Mouse (Mus musculus) hindbrain, embryonic 11.5 days (tissue): ENCODE measurements around the gene Nkain1. TPM values are rescaled to one million over a fixed set of nuclear protein-coding genes. Genes with fewer than 3 reads are reported as not detected.

Experiments
- ATAC-seq: fragments of 200-750 bp; cut with Nextera tagmentation; 2 replicates; pipeline ENCODE4 v1.8.0; 2017; ENCODE audit warnings: mild to moderate bottlenecking, moderate TSS enrichment, moderate library complexity; ENCODE audit not compliant: low FRiP score
- DNase-seq: peaks from one replicate; pipeline ENCODE4 v3.0.0-alpha.2; 2015; ENCODE audit warnings: low spot score
- H3K27ac ChIP-seq: fragments of 300-500 bp; sonication (generic); 2 replicates; pipeline ENCODE4 v1.5.1; 2014; ENCODE audit warnings: mild to moderate bottlenecking, low read depth, low read length
- H3K27me3 ChIP-seq: fragments of 300-500 bp; sonication (generic); 2 replicates; pipeline ENCODE4 v1.6.1; 2014; ENCODE audit warnings: mild to moderate bottlenecking, low read length, moderate library complexity, mixed read lengths; ENCODE audit not compliant: control insufficient read depth, insufficient read depth
- H3K36me3 ChIP-seq: fragments of 300-500 bp; sonication (generic); 2 replicates; pipeline ENCODE4 v1.6.1; 2014; ENCODE audit warnings: mild to moderate bottlenecking, low read length, moderate library complexity, mixed read lengths; ENCODE audit not compliant: control insufficient read depth, insufficient read depth
- H3K4me1 ChIP-seq: fragments of 300-500 bp; sonication (generic); replicated peaks from 2 replicates; pipeline ENCODE4 v1.6.1; 2014; ENCODE audit warnings: low read length, mixed read lengths; ENCODE audit not compliant: control insufficient read depth, insufficient read depth
- H3K4me2 ChIP-seq: fragments of 300-500 bp; sonication (generic); replicated peaks from 2 replicates; pipeline ENCODE4 v1.6.1; 2014; ENCODE audit warnings: mild to moderate bottlenecking, low read depth, low read length
- H3K4me3 ChIP-seq: fragments of 300-500 bp; sonication (generic); 2 replicates; pipeline ENCODE4 v1.5.1; 2014; ENCODE audit warnings: low read depth, low read length
- H3K9ac ChIP-seq: fragments of 300-500 bp; sonication (generic); 2 replicates; pipeline ENCODE4 v1.6.1; 2014; ENCODE audit warnings: low read depth, low read length
- H3K9me3 ChIP-seq: fragments of 300-500 bp; sonication (generic); 2 replicates; pipeline ENCODE4 v1.6.1; 2016; ENCODE audit warnings: low read length; ENCODE audit not compliant: control insufficient read depth
- WGBS: fragments of 180-500 bp; shearing (Covaris S2); extraction: QIAGEN DNeasy Blood & Tissue Kit; methylation state at CpG from one replicate; pipeline ENCODE4 v1.1.7; 2014; 5-methylcytosine and 5-hydroxymethylcytosine counted together
- polyA plus RNA-seq: library from polyadenylated mRNA; unstranded; fragments of >200 nt; fragmentation: Nextera tagmentation; extraction: Ambion mirVana; gene quantifications from 2 replicates; pipeline ENCODE4 v1.2.1, GENCODE M21; 2014

The Nkain1 gene
- polyA plus RNA-seq, 1 experiment from 2014 or later = 21.6 TPM

DNA sequence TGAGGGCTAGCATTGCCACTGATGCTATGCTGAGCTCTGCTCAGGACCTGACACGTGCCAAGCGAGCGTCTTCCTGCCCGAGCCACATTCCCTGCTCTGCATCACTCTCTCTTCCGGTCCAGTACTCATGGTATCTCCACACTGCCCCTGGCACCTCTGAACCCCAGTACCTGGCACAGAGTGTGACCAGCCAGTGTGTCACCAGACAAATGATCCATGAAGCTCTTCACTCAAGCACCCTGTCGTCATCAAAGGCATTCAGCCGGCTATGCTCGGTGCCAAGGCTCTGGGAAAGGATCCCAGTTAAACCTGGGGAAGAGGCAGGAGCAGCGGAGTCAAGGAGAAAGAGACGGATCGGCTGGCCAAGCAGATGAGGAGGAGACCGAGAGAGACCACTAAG is 16.1 kb downstream of the Nkain1 start:
- DNase-seq = no peak
- H3K36me3 ChIP-seq = no peaks in the 10 kb centered on the region
- no peak overlapping the region for H3K4me2 ChIP-seq
- H3K4me3 ChIP-seq = no peak overlapping the region
- H3K4me1 ChIP-seq = peaks cover 17% of the 10 kb centered on the region
- WGBS = 87% methylated on average over 12 of the region's 12 CpGs
- no peaks in the 10 kb centered on the region for H3K27me3 ChIP-seq
- no peaks in the 10 kb centered on the region for H3K9me3 ChIP-seq
- no peak overlapping the region for H3K9ac ChIP-seq
- H3K27ac ChIP-seq = no peak overlapping the region; the same call in 1 of the 2 replicates
- ATAC-seq = no peak

DNA sequence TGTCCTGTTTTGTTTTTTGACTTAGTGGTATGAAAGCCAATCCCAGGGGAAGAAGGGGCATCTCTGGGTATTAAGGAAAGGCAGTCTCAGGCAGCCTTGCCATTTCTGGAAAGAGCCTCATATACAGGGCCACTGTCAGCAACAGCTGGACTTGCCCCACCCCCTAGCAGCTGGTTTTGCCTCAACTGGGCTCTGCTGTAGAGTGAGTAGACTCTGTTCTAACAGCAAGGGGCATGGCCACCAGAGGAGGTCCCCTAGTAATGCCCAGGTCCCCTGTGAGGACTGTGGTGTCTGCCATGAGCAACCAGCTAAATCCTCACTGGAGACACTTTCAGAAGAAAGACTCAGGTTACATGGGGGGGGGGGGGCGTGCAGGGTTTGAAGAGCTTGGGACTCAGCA is 17.0 kb downstream of the Nkain1 start:
- 33% methylated on average over 1 of the region's 1 CpGs for WGBS
- ATAC-seq = no peak
- peaks cover 22% of the 10 kb centered on the region for H3K4me1 ChIP-seq

DNA sequence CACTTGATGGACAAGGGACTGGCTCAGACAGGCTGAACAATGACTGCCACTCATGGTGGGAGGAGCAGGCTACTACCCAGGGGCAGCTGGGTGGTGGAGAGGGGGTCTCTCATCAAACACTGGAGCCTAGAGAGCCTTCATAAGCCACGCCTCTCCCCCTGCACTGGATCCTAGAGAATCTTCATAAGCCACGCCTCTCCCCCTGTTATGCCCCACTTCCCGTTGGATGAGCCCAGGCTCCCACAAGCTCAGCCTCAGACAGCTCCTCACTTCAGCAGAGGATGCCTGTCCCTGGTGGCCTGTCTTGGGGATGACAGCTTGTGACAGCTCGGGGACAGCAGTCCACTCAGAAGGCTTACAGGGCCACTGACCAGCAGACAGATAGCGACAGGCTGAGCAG is 17.7 kb downstream of the Nkain1 start:
- H3K4me2 ChIP-seq = no peak overlapping the region
- peak overlapping the region; percentile 73 for H3K27ac ChIP-seq
- H3K9me3 ChIP-seq = no peaks in the 10 kb centered on the region
- DNase-seq (peak; percentile 73), ATAC-seq (peak; percentile 76)
- no peaks in the 10 kb centered on the region for H3K36me3 ChIP-seq
- H3K4me3 ChIP-seq = no peak overlapping the region
- 33% methylated on average over 5 of the region's 5 CpGs for WGBS
- peaks cover 15% of the 10 kb centered on the region for H3K4me1 ChIP-seq
- H3K9ac ChIP-seq = no peak overlapping the region
- H3K27me3 ChIP-seq = no peaks in the 10 kb centered on the region

More for the DNA sequence above, 17.0 kb downstream of the Nkain1 start:
- no peaks in the 10 kb centered on the region for H3K36me3 ChIP-seq
- no peak overlapping the region for H3K9ac ChIP-seq
- peak overlapping the region; percentile 47 for H3K27ac ChIP-seq
- no peak for DNase-seq
- no peaks in the 10 kb centered on the region for H3K27me3 ChIP-seq
- H3K4me2 ChIP-seq = no peak overlapping the region
- H3K9me3 ChIP-seq = no peaks in the 10 kb centered on the region
- no peak overlapping the region for H3K4me3 ChIP-seq

DNA sequence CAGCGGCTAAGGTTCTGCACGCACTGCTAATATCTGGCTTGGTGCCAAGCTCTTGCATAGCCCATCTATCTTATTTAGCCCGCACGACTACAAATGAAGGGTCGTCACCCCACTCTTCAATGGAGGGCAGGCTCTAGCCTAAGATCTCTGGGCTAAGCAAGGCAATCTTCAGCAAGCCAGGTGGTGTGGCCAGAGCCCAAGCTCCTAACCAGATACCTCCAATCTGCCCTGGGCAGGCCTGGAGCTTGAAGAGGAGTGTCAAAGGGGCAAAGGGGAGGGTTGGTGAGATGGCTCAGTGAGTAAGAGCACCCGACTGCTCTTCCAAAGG is 20.9 kb downstream of the Nkain1 start:
- Histone ChIP-seq H3K9ac (no peak overlapping the region), H3K4me1 (peaks cover 14% of the 10 kb centered on the region), H3K9me3 (no peaks in the 10 kb centered on the region), H3K4me2 (no peak overlapping the region), H3K4me3 (no peak overlapping the region), H3K36me3 (no peaks in the 10 kb centered on the region), H3K27ac (peak overlapping the region; percentile 72), H3K27me3 (no peaks in the 10 kb centered on the region)
- 30% methylated on average over 6 of the region's 6 CpGs for WGBS
- peak; percentile 58 for DNase-seq
- no peak for ATAC-seq

DNA sequence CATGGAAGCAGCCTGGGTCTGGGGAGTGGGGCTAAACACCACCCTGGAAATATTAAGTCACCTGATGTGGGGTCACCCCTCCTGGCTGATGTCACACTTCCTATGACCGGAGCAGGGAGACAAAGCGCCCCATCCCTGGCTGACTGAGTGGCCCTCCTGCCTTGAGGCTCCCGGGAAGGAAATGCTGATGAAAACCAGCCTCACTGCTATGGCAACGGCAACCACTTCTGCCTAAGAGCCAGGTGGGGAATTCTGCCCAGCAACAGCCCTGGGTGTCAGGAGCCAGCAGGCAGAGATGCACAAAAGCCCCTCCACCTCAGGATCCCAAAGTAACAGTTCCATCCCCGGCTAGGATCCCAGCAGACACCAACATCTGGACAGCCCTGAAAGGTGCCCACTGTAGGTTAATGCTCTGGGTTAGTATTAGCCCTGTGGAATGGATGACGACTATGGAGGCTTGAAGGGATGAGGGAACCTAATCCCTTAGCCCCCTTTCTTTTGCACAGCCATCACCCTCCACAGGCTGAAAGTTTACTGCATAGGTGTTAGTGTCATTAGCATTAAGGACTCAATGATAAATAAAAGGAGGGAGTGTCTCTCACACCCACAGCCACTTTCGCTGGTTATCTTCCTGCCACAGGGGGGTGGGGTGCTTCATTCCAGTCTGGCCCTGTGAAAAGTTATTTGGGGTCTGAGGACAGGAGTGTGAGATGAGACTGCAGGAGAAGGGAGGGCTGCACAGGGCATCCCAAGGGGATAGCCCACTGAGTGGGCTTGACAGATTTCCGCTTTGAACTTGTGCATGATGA is 21.5 kb downstream of the Nkain1 start:
- 27% methylated on average over 8 of the region's 8 CpGs for WGBS
- peaks cover 20% of the 10 kb centered on the region for H3K4me1 ChIP-seq

DNA sequence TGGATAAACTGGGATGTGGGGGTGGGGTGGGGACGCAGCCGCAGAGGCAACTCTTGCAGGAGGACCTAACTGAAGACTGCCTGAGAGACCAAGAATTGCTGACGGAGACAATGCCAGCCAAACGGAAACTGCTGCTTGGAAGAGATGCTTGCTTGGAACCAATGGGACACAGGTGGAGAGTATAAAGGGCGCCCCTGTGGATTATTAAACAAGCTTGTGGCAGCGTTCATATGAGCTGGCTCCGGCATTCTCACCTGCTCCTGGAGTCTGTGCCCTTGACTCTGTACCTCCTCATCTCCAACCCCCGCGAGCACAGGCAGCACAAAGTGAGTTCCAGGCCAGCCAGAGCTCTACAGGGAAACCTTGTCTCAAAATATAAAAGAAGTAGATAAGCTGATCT is 23.5 kb downstream of the Nkain1 start:
- 88% methylated on average over 9 of the region's 9 CpGs for WGBS
- DNase-seq = no peak
- ATAC-seq = no peak
- Histone ChIP-seq H3K36me3 (no peaks in the 10 kb centered on the region), H3K9me3 (no peaks in the 10 kb centered on the region), H3K4me2 (no peak overlapping the region), H3K4me3 (no peak overlapping the region), H3K4me1 (peaks cover 24% of the 10 kb centered on the region), H3K27me3 (no peaks in the 10 kb centered on the region), H3K9ac (no peak overlapping the region), H3K27ac (0 out of 2 replicates have a peak overlapping the region, but pooled peaks have one; percentile 34)

More for the DNA sequence above, 21.5 kb downstream of the Nkain1 start:
- peak; percentile 26; the same call in 1 of the 2 replicates for ATAC-seq
- Histone ChIP-seq H3K36me3 (no peaks in the 10 kb centered on the region), H3K4me3 (no peak overlapping the region), H3K27ac (peak overlapping the region; percentile 72), H3K9ac (no peak overlapping the region; the same call in 1 of the 2 replicates), H3K27me3 (no peaks in the 10 kb centered on the region), H3K4me2 (0 out of 2 replicates have a peak overlapping the region, but pooled peaks have one; percentile 14), H3K9me3 (no peaks in the 10 kb centered on the region)
- peak; percentile 59 for DNase-seq

DNA sequence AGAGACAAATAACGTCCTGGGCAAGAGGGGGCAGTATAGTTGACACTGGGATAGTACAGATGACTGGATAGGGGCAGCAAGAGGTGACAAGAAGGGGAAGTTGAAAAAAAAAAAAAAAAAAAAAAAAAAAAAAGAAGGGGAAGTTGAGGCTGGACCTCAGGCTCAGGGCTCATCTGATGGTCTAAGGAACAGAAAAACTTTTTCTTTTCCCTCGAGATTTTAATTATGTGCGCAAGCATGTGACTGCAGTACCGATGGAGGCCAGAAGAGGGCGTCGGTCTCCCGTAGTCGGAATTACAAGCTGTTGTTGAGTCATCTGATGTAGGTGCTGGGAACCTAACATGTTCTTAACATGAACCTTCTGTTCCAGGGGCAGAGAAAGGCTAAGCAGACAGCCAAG is 24.8 kb downstream of the Nkain1 start:
- no peak overlapping the region for H3K9ac ChIP-seq
- no peak overlapping the region for H3K4me3 ChIP-seq
- H3K27me3 ChIP-seq = no peaks in the 10 kb centered on the region
- WGBS = 86% methylated on average over 8 of the region's 8 CpGs
- DNase-seq (no peak), ATAC-seq (no peak)
- no peaks in the 10 kb centered on the region for H3K9me3 ChIP-seq
- H3K27ac ChIP-seq = peak overlapping the region; percentile 91; the same call in 1 of the 2 replicates
- no peaks in the 10 kb centered on the region for H3K36me3 ChIP-seq
- peaks cover 29% of the 10 kb centered on the region for H3K4me1 ChIP-seq
- no peak overlapping the region for H3K4me2 ChIP-seq

DNA sequence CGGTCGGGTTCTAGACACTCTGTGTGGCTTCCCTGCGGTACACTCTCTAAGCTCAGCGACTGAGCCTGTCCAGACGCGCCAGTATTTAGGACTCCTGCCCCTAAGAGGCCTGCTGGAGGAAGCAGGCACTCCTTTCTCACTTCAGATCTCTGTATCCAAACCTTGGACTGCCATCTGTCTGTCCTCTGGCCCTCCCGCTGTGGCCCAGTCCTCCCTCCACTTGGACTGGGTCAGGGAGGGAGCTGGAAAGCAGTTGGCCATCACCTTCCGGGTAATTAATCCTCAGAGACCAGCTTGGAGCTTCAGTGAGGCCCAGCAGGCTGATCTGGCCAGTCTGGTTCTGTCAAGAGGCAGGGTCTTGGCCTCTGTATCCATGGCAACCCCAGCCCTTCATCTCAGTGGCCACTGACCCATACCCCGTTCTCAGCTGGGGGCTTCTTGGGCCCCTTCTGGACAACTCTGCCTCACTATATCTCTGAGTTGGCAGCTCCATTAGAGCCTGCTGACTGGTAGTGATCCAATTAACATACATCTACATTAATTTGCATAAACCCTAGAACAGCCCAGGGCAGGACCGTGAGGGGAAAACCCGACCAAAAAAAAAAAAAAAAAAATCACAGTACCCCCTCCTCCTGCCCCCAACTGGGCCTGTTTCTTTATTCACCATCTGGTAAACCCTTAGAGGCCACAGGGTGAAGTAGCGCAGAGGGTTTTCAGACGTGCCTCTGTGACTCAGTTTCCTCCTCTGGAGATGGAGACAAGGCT is 27.0 kb downstream of the Nkain1 start:
- Histone ChIP-seq H3K27ac (peak overlapping the region; percentile 91), H3K4me3 (no peak overlapping the region), H3K9ac (no peak overlapping the region)

More for the DNA sequence above, 27.0 kb downstream of the Nkain1 start:
- no peak overlapping the region; the same call in 1 of the 2 replicates for H3K4me2 ChIP-seq
- WGBS = 7% methylated on average over 13 of the region's 13 CpGs
- DNase-seq = peak; percentile 81
- H3K9me3 ChIP-seq = no peaks in the 10 kb centered on the region
- H3K36me3 ChIP-seq = no peaks in the 10 kb centered on the region
- ATAC-seq = peak; percentile 90
- no peaks in the 10 kb centered on the region for H3K27me3 ChIP-seq
- peaks cover 25% of the 10 kb centered on the region for H3K4me1 ChIP-seq
